Mouse (Mus musculus): ENCODE results near the gene Acsm2.

DNA sequence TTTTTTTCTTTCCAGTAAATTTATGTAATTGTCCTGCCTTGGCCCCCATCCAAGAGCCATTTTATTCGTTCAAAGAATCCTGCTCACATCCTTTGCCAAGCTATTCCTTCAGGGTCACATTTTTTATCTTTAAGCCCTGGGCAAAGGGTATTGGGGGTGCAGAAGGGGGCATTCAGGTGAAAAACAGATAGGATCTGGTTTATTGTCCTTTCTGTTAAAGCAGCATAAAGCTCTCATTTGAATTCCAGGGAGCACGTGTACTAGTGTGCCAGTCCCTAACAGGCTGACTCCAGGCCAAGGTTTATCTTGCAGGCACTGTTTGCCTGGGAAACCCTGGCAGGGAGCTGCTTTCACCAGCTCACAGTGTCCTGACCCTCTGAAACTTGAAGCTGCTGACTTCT is 28.3 kb upstream of the Acsm2 start:
- TF ChIP-seq CTCF (IDR thresholded peaks at IDR 0.05; ENCODE audit: control insufficient read depth, insufficient read depth, insufficient replicate concordance, low read depth, low read length), result no peak
- TF ChIP-seq POLR2A (IDR thresholded peaks at IDR 0.05; ENCODE audit: control insufficient read depth, low read depth, low read length), result no peak

All from testis, adult 2 months (tissue).